Mouse (Mus musculus) liver, postnatal 0 days (tissue): ENCODE results near the gene Serhl.

ENCODE experiments used
- CTCF ChIP-seq: sonication (generic); IDR thresholded peaks from 2 replicates; pipeline ENCODE4 v1.5.1; 2016; ENCODE audit warnings: antibody characterized with exemption, low read depth
- EP300 ChIP-seq: IDR thresholded peaks from 2 replicates; pipeline ENCODE4 v1.6.1; 2016; ENCODE audit warnings: antibody characterized with exemption, low read depth, mild to moderate bottlenecking

DNA sequence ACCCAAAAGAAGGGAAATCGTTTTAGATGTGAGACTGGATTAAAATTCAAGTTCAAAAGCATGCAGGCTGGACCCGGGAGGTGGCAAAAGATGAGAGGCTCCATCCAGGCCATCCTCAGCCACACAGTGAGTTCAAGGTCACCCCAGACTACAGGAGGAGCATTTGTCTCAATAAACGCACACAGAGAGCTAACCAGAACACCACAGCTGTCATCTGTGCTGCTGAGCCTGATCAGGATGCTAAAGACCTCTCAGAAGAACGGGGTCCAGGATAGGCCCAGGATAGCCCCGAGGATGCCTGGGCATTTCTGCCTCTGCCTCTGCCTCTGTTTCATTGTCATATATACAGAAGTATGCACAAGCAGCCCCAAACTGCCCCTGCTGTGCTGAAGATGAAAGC, 33.7 kb upstream of the Serhl start:
- no peak for TF ChIP-seq EP300
- TF ChIP-seq CTCF, result no peak
